Mouse (Mus musculus) liver, embryonic 11.5 days (tissue): ENCODE results near the gene Acyp1. TPM values are rescaled to one million over a fixed set of nuclear protein-coding genes. Genes with fewer than 3 reads are reported as not detected.

Source experiments
- ATAC-seq: fragments of 200-750 bp; cut with Nextera tagmentation; replicated peaks from 2 replicates; pipeline ENCODE4 v1.8.0; 2017; ENCODE audit warnings: moderate number of reproducible peaks, mild to moderate bottlenecking, moderate TSS enrichment, moderate library complexity; ENCODE audit not compliant: low FRiP score
- DNase-seq: peaks from one replicate; pipeline ENCODE4 v3.0.0-alpha.2; 2017; ENCODE audit warnings: low spot score
- H3K27ac ChIP-seq: fragments of 300-500 bp; sonication (generic); 2 replicates; pipeline ENCODE4 v1.5.1; 2014; ENCODE audit warnings: mild to moderate bottlenecking, low read depth, low read length, control low read depth
- H3K27me3 ChIP-seq: fragments of 300-500 bp; sonication (generic); replicated peaks from 2 replicates; pipeline ENCODE4 v1.6.1; 2014; ENCODE audit warnings: low read length, mixed read lengths; ENCODE audit not compliant: control insufficient read depth, insufficient read depth
- H3K36me3 ChIP-seq: fragments of 300-500 bp; sonication (generic); 2 replicates; pipeline ENCODE4 v1.6.1; 2014; ENCODE audit warnings: mild to moderate bottlenecking, low read length, moderate library complexity, mixed read lengths; ENCODE audit not compliant: control insufficient read depth, insufficient read depth
- H3K4me1 ChIP-seq: fragments of 300-500 bp; sonication (generic); replicated peaks from 2 replicates; pipeline ENCODE4 v1.6.1; 2014; ENCODE audit warnings: low read length, mixed read lengths; ENCODE audit not compliant: control insufficient read depth, insufficient read depth
- H3K4me2 ChIP-seq: fragments of 300-500 bp; sonication (generic); 2 replicates; pipeline ENCODE4 v1.6.1; 2014; ENCODE audit warnings: mild to moderate bottlenecking, control low read depth, moderate library complexity
- H3K4me3 ChIP-seq: fragments of 300-500 bp; sonication (generic); 2 replicates; pipeline ENCODE4 v1.5.1; 2014; ENCODE audit warnings: low read depth, low read length, control low read depth
- H3K9ac ChIP-seq: fragments of 300-500 bp; sonication (generic); 2 replicates; pipeline ENCODE4 v1.6.1; 2014; ENCODE audit warnings: low read depth, low read length, control low read depth
- H3K9me3 ChIP-seq: fragments of 300-500 bp; sonication (generic); 2 replicates; pipeline ENCODE4 v1.6.1; 2016; ENCODE audit warnings: low read length, inconsistent platforms, mixed read lengths; ENCODE audit not compliant: control insufficient read depth
- WGBS: fragments of 180-500 bp; shearing (Covaris S2); extraction: QIAGEN DNeasy Blood & Tissue Kit; methylation state at CpG from one replicate; pipeline ENCODE4 v1.1.7; 2014; 5-methylcytosine and 5-hydroxymethylcytosine counted together
- polyA plus RNA-seq: library from polyadenylated mRNA; unstranded; fragments of >200 nt; fragmentation: Nextera tagmentation; extraction: Ambion mirVana; gene quantifications from 2 replicates; pipeline ENCODE4 v1.2.1, GENCODE M21; 2014

Acyp1 gene
- polyA plus RNA-seq, 1 experiment from 2014 or later = 88.3 TPM

DNA sequence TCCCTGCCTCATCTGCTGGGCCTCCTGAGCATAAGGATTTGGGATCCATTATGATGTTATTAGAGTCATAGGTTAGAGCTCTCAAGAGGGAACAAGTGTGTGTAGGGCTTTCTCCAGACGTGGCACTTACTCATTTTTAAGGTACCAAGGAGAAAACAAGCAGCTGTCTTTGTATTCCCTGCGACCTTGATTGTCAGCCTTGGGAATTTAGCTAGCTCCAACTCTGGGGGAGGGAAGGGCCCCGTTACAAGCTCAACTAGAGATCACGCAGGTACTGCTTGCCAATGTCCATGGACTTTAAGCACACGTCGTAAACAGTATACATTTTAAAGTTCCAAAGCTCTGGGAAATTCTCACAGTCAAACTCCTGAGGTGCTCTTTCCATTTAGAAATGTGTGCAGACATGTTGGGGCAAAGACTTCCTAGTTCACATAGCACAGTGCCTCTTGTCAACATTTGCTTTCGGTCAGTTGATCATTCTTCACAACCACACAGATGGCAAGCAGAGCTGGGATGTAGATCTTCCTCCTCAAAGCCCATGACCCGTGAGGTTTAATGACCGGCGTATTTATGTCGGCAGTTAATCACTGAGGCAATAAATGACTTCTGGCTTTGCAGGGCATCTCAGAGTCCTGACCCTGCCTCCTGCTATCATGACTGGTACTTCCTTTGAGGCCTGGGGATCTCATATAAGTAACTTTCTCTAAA, 10.0 kb upstream of the Acyp1 start:
- Histone ChIP-seq H3K4me1 (no peaks in the 10 kb centered on the region), H3K9me3 (peaks cover 3% of the 10 kb centered on the region; the same call in 1 of the 2 replicates), H3K27ac (no peak overlapping the region), H3K4me2 (no peak overlapping the region), H3K27me3 (no peaks in the 10 kb centered on the region), H3K9ac (no peak overlapping the region), H3K36me3 (peaks cover 18% of the 10 kb centered on the region), H3K4me3 (no peak overlapping the region)
- WGBS = 78% methylated on average over 11 of the region's 11 CpGs
- no peak for DNase-seq
- ATAC-seq = no peak

DNA sequence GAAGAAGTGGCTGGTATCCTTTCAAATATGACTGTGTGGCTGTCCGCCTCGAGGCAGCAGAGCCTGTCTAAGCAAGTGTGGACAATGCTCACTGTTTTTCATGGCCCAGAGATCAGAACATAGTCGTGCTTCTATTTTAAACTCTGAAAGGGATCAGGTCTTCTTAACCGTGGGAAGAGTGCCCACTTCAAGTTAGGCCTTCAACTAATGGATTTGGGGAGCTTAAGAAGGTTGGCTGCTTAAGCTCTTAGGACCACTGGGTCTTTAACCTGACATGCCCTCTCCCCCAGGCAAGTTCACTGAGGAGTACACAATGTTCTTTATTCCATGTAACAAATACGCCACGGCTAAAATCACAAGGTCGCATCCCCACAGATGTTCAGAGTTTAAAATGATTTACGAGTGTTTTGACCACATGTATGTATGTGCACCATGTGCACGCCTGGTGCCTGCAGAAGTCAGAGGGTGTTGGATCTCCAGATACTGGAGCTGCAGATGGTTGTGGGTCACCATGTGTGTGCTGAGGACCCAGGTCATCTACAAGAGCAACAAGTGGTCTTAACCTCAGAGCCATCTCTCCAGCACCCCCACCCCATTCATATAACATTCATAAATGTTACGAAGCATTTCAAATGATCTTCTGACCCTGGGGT, 9.2 kb upstream of the Acyp1 start:
- no peak overlapping the region for H3K27ac ChIP-seq
- no peak for ATAC-seq

DNA sequence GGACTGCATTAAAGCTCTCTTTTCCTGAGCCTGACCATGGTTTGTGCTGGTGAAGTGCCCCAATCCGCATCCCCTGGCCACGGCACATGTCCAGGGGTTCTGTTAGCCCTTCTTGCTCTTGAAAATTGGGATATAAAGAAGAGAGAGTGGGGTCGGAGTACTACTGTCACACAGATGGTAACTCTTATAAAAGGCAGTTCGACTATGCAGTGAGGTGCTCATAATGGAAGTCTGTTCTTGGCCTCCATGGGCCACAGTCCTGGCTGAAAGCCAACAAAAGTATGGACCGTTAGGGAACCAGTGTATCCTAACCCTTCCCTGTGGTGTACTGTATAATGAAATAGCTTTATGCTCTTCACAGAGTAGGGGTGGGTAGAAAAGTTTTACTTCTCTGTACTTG, 8.7 kb upstream of the Acyp1 start:
- H3K4me3 ChIP-seq = no peak overlapping the region
- H3K9ac ChIP-seq = no peak overlapping the region
- WGBS = 85% methylated on average over 5 of the region's 5 CpGs
- H3K4me1 ChIP-seq = no peaks in the 10 kb centered on the region
- no peak overlapping the region for H3K27ac ChIP-seq
- no peak for DNase-seq
- H3K4me2 ChIP-seq = no peak overlapping the region
- peaks cover 3% of the 10 kb centered on the region; the same call in 1 of the 2 replicates for H3K9me3 ChIP-seq
- H3K27me3 ChIP-seq = no peaks in the 10 kb centered on the region
- no peak for ATAC-seq
- H3K36me3 ChIP-seq = peaks cover 13% of the 10 kb centered on the region

More for the DNA sequence above, 9.2 kb upstream of the Acyp1 start:
- Histone ChIP-seq H3K4me2 (no peak overlapping the region), H3K36me3 (peaks cover 17% of the 10 kb centered on the region), H3K4me3 (no peak overlapping the region), H3K4me1 (no peaks in the 10 kb centered on the region), H3K9ac (no peak overlapping the region), H3K9me3 (peaks cover 3% of the 10 kb centered on the region; the same call in 1 of the 2 replicates), H3K27me3 (no peaks in the 10 kb centered on the region)
- 83% methylated on average over 10 of the region's 10 CpGs for WGBS
- no peak for DNase-seq

DNA sequence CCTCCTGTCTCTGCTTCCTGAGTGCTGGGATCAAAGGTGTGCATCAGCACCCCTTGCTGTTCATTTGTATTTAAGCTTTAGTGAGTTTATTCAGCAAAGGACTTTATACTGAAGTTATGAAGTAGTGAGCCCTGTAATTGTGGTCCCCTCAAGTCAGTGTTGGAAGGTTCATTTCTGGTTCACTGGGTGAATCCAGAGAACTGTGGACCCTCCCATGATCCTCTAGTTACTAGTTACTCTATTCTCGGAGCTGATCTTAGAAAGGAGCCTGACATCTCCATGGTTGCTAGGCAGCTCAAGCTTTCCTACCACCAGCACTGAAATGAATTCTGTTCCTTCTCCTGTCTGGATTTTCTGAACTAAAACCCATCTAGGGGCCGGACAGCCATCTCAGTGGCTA, 7.3 kb upstream of the Acyp1 start:
- peaks cover under 1% of the 10 kb centered on the region; the same call in 1 of the 2 replicates for H3K36me3 ChIP-seq
- H3K4me1 ChIP-seq = no peaks in the 10 kb centered on the region
- H3K4me2 ChIP-seq = no peak overlapping the region
- no peak overlapping the region for H3K9ac ChIP-seq
- H3K9me3 ChIP-seq = peaks cover 3% of the 10 kb centered on the region; the same call in 1 of the 2 replicates
- H3K27me3 ChIP-seq = peaks cover under 1% of the 10 kb centered on the region; the same call in 1 of the 2 replicates
- 90% methylated on average over 2 of the region's 2 CpGs for WGBS
- ATAC-seq (no peak), DNase-seq (no peak)
- H3K4me3 ChIP-seq = no peak overlapping the region
- H3K27ac ChIP-seq = no peak overlapping the region

DNA sequence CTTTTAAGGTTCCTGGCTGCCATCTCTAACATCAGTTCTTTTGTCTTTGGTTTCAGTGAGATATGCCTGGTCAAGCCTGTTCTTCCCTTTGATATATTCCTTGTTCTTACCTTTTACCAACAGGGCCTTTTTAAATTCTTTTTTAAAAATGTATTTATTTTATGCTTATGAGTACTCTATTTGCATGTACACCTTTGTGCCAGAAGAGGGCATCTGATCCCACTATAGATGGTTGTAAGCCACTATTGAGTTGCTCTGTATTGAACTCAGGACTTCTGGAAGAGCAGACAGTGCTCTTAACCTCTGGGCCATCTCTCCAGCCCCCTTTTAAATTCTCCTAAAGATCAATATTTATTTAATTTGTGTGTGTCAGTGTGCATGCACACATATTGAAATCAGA, 4.7 kb upstream of the Acyp1 start:
- Histone ChIP-seq H3K9ac (no peak overlapping the region), H3K4me1 (0 out of 2 replicates have a peak, but pooled peaks cover 5% of the 10 kb centered on the region), H3K4me3 (no peak overlapping the region), H3K4me2 (no peak overlapping the region), H3K27ac (no peak overlapping the region), H3K27me3 (peaks cover 16% of the 10 kb centered on the region), H3K9me3 (peaks cover 3% of the 10 kb centered on the region; the same call in 1 of the 2 replicates), H3K36me3 (no peaks in the 10 kb centered on the region)
- no peak for ATAC-seq
- DNase-seq = no peak

DNA sequence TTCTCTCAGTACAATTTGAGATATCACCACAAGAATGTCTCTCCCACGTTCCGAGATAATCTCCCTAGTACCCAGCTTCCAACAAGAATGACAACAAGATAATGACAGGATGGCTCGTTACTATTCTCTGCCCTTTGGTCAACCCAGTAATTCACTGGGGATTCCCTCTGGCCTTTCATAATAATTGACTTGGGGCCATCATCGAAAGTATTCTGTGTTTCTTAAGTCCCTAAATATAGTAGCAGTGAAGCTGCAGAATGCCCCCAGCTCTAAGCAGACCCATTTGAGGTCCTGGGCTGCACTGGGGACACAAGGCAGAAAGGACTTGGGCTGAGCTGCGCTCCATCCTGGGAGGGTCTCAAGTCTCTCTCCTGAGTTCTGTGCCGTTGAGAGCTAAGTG, 4.0 kb upstream of the Acyp1 start:
- Histone ChIP-seq H3K4me2 (no peak overlapping the region), H3K9ac (no peak overlapping the region), H3K4me1 (0 out of 2 replicates have a peak, but pooled peaks cover 5% of the 10 kb centered on the region), H3K27ac (no peak overlapping the region), H3K9me3 (peaks cover 3% of the 10 kb centered on the region; the same call in 1 of the 2 replicates), H3K36me3 (no peaks in the 10 kb centered on the region), H3K27me3 (peaks cover 16% of the 10 kb centered on the region), H3K4me3 (no peak overlapping the region)
- WGBS = 72% methylated on average over 6 of the region's 6 CpGs
- no peak for ATAC-seq
- no peak for DNase-seq

DNA sequence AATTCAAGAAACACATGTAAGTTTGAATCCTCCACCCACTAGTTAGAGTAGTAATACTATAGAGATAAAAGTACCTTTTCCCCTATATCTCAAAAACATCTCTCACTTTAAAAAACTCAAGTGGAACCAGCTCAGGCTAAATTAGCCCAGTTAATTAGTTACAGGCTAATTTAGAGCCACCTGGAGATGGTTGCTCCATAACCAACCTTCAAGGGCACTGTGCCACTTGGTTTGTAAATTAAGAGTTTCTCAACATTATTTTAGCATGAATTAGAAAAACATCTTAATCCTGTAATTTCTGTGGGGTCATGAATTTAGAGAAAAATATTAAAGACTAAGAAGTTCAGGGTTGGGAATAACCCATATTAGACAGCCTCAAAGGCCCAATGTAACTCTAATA, 3.3 kb upstream of the Acyp1 start:
- no peak overlapping the region for H3K9ac ChIP-seq
- H3K4me1 ChIP-seq = 0 out of 2 replicates have a peak, but pooled peaks cover 5% of the 10 kb centered on the region
- no peak overlapping the region for H3K4me3 ChIP-seq
- H3K4me2 ChIP-seq = no peak overlapping the region
- peaks cover 3% of the 10 kb centered on the region; the same call in 1 of the 2 replicates for H3K9me3 ChIP-seq
- DNase-seq (no peak), ATAC-seq (no peak)
- no peak overlapping the region for H3K27ac ChIP-seq
- peaks cover 16% of the 10 kb centered on the region for H3K27me3 ChIP-seq
- no peaks in the 10 kb centered on the region for H3K36me3 ChIP-seq

DNA sequence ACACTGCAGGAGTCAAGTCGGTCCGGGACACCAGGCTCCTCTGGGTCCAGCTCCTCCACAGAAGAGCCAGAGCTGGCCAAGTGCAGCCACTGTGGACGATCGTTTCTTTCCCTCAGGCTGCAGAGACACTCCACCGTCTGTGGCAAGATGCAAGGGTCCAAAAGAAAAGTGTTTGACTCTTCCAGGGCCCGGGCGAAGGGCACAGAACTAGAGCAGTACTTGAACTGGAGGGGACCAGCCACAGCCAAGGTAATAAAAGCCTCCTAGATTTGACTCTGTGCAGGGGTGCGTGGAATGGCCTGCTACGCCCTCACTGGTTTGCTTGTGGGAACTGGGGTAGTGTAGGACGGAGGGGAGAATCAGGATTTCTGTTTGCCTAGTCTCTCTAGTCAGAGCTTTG, 2.4 kb upstream of the Acyp1 start:
- H3K4me2 ChIP-seq = no peak overlapping the region
- H3K9me3 ChIP-seq = peaks cover 3% of the 10 kb centered on the region; the same call in 1 of the 2 replicates
- no peaks in the 10 kb centered on the region for H3K36me3 ChIP-seq
- H3K27me3 ChIP-seq = peaks cover 16% of the 10 kb centered on the region
- WGBS = 76% methylated on average over 10 of the region's 10 CpGs
- no peak overlapping the region for H3K4me3 ChIP-seq
- no peak overlapping the region for H3K27ac ChIP-seq
- DNase-seq (no peak), ATAC-seq (no peak)
- no peak overlapping the region for H3K9ac ChIP-seq
- 0 out of 2 replicates have a peak, but pooled peaks cover 5% of the 10 kb centered on the region for H3K4me1 ChIP-seq
